ENCODE assay signal across 16 mouse cellular contexts in the genomic region with DNA sequence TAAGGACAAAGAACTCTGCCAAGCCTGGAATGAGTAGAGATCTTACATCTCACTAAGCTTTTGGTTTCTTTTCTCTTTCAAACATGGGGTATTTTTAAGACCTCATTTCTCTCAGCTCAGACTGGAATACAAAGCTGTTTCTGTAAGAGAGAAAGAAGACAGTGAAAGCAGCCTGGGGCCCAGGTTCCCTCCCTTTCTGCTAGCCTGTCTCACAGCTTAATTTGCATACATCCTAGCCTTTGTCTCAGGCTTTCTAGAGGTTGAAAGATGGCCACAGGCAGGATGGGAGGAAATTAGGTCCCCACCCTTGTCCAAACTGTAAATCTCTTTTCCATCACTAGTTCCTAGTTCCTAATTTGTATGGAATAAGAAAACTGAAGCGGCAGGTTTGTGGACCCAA.
A peak's percentile ranks its signal among the peaks of the same experiment; 100 is the strongest.
DNase-seq lines count a peak whose midpoint lies in the region; ATAC-seq and TF ChIP-seq lines count a peak whose summit lies in the region.
"Had no signal": no experiment of that assay in that cellular context is flagged by ENCODE, and none has a peak within 500 bp of the region (broad histone marks: within the 10 kb centered on the region; RNA-seq: fewer than 3 reads in every experiment).

No protein-coding gene starts in this region.

- H3K4me3 ChIP-seq in hindbrain, embryonic 11.5 days (ENCODE audit: low read depth, low read length) = no peak overlapping the region
- no peak overlapping the region for H3K4me3 ChIP-seq in hindbrain, embryonic 14.5 days (replicated peaks; ENCODE audit: low read length)
- H3K4me3 ChIP-seq: heart, embryonic 15.5 days; lung, embryonic 15.5 days had no signal

- DNase-seq in hindbrain, embryonic 11.5 days (ENCODE audit: low spot score) = peak; percentile 47
- no peak for DNase-seq in hindbrain, embryonic 14.5 days (ENCODE audit: low spot score)
- DNase-seq in retina, postnatal 1 day = peak; percentile 51
- DNase-seq in retina, embryonic 14.5 days (ENCODE audit: low spot score) = no peak
- peak; percentile 69 for DNase-seq in brain, embryonic 14.5 days (ENCODE audit: low read depth)
- no peak for DNase-seq in adrenal gland, postnatal 14 days
- no peak for DNase-seq in thymus, adult 18-20 months
- DNase-seq: cerebellum, adult 2 months; kidney, adult 2 months; kidney, postnatal 25 days; thymus, postnatal 36 days had no signal

- 0 out of 2 replicates have a peak, but pooled peaks cover 3% of the 10 kb centered on the region for H3K4me1 ChIP-seq in hindbrain, embryonic 11.5 days (replicated peaks; ENCODE audit: control insufficient read depth, insufficient read depth, low read length)
- H3K4me1 ChIP-seq in hindbrain, embryonic 14.5 days (replicated peaks; ENCODE audit: control insufficient read depth, insufficient read depth, low read length) = no peaks in the 10 kb centered on the region
- H3K4me1 ChIP-seq: heart, embryonic 15.5 days had no signal

- H3K27me3 ChIP-seq in hindbrain, embryonic 11.5 days (ENCODE audit: control insufficient read depth, insufficient read depth, low read length) = no peaks in the 10 kb centered on the region
- H3K27me3 ChIP-seq in hindbrain, embryonic 14.5 days (ENCODE audit: control insufficient read depth, insufficient read depth, low read length) = no peaks in the 10 kb centered on the region
- H3K27me3 ChIP-seq: heart, embryonic 15.5 days; lung, embryonic 15.5 days; Patski had no signal

- ATAC-seq in hindbrain, embryonic 11.5 days (ENCODE audit: low FRiP score) = peak; percentile 60; the same call in 1 of the 2 replicates
- no peak for ATAC-seq in hindbrain, embryonic 14.5 days (ENCODE audit: low FRiP score)
- ATAC-seq: CD4-positive, CD25-positive, alpha-beta regulatory T cell, adult 4 months; Patski had no signal

- no peak overlapping the region for H3K27ac ChIP-seq in hindbrain, embryonic 11.5 days (ENCODE audit: low read depth, low read length)
- H3K27ac ChIP-seq in hindbrain, embryonic 14.5 days = no peak overlapping the region
- H3K27ac ChIP-seq: heart, embryonic 15.5 days; lung, embryonic 15.5 days had no signal

- no peaks in the 10 kb centered on the region for H3K9me3 ChIP-seq in hindbrain, embryonic 11.5 days (ENCODE audit: control insufficient read depth, low read length)
- H3K9me3 ChIP-seq in hindbrain, embryonic 14.5 days (ENCODE audit: control insufficient read depth, low read length) = no peaks in the 10 kb centered on the region
- H3K9me3 ChIP-seq: heart, embryonic 15.5 days; lung, embryonic 15.5 days had no signal

- 43% methylated on average over 1 of the region's 1 CpGs for WGBS in hindbrain, embryonic 11.5 days
- 30% methylated on average over 1 of the region's 1 CpGs for WGBS in hindbrain, embryonic 14.5 days

- no peaks in the 10 kb centered on the region for H3K36me3 ChIP-seq in hindbrain, embryonic 11.5 days (ENCODE audit: control insufficient read depth, insufficient read depth, low read length)
- no peaks in the 10 kb centered on the region for H3K36me3 ChIP-seq in hindbrain, embryonic 14.5 days (replicated peaks; ENCODE audit: control insufficient read depth, insufficient read depth)
- H3K36me3 ChIP-seq: heart, embryonic 15.5 days; lung, embryonic 15.5 days had no signal

- no peak for TF ChIP-seq CTCF in brain, embryonic 14.5 days (IDR thresholded peaks at IDR 0.05; ENCODE audit: borderline replicate concordance, extremely low read depth, insufficient read depth, insufficient read length)

- no peak for TF ChIP-seq POLR2A in brain, embryonic 14.5 days (IDR thresholded peaks at IDR 0.05; ENCODE audit: borderline replicate concordance, extremely low read depth, insufficient read depth, insufficient read length, poor library complexity, severe bottlenecking)

- H3K4me2 ChIP-seq in hindbrain, embryonic 11.5 days (replicated peaks; ENCODE audit: low read depth, low read length) = no peak overlapping the region
- no peak overlapping the region for H3K4me2 ChIP-seq in hindbrain, embryonic 14.5 days (replicated peaks)
- H3K4me2 ChIP-seq: heart, embryonic 15.5 days; liver, embryonic 11.5 days; lung, embryonic 15.5 days had no signal

- no peak overlapping the region for H3K9ac ChIP-seq in hindbrain, embryonic 11.5 days (ENCODE audit: low read depth, low read length)
- H3K9ac ChIP-seq in hindbrain, embryonic 14.5 days = no peak overlapping the region
- H3K9ac ChIP-seq: heart, embryonic 15.5 days; lung, embryonic 15.5 days had no signal

Comparison
In these comparisons a context has a peak if more than half of its experiments do, and no peak if none do; other contexts are left out.
1. DNase-seq: peak in hindbrain, embryonic 11.5 days (single experiment), retina, postnatal 1 day (single experiment) and brain, embryonic 14.5 days (single experiment); none in hindbrain, embryonic 14.5 days (single experiment), retina, embryonic 14.5 days (single experiment), adrenal gland, postnatal 14 days (single experiment) and thymus, adult 18-20 months (0 of 2).